Mouse (Mus musculus): Measurements from ENCODE around the gene Nos1ap.

The Nos1ap gene

GRCm38 (mm10) chr1:170466099-170467009, 123.3 kb downstream of the Nos1ap start:
- DNase-seq (ENCODE audit: low spot score in 2 of 2): no peak

GRCm38 (mm10) chr1:170462140-170462539, 127.5 kb downstream of the Nos1ap start:
- no peak for DNase-seq (ENCODE audit: low spot score in 2 of 2)

- no peak for DNase-seq (ENCODE audit: low spot score in 2 of 2)
Measured at GRCm38 (mm10) chr1:170459896-170460602, 129.6 kb downstream of the Nos1ap start.

DNA sequence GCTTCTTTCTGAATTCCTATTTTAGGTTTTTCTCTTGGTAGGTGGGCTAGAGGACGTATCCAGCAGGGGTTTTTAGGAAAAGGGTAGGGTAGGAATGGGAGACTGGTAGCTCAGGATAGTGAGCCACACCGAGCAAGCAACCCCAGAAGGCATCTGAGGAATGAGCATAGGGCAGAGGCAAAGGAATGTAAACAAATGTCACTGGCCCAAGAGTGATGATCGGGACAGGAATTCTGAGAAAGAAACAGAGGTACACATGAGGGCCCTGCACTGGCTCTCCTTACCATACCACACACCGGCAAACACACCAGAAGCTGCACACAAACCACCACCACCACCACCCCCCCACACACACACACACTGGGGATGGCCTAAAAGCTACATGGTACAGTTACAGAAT, 132.0 kb downstream of the Nos1ap start:
- no peak for DNase-seq (ENCODE audit: low spot score in 2 of 2)

- DNase-seq (ENCODE audit: low spot score in 2 of 2): no peak
Measured at GRCm38 (mm10) chr1:170455910-170456700, 133.6 kb downstream of the Nos1ap start.

GRCm38 (mm10) chr1:170455387-170455786, 134.3 kb downstream of the Nos1ap start:
- no peak for DNase-seq (ENCODE audit: low spot score in 2 of 2)

DNA sequence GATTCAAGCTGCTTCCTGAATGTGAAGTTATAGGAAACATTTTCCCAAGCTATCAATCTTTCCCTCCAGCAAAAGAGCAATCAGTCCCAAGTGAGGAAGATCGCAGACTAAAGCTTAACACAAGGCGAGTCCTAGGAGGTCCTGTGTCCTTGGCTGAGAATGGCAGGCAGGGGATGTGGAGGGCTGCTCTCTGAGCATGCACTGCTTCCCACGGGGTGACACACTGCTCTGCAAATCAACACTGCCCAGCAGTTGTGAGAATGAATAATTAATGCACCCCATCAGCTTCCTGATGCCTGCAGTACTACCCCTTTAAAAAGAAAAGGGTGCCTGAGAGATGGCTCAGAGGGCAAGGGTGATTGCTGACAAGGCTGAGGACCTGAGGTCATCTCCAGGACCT, 136.2 kb downstream of the Nos1ap start:
- DNase-seq (ENCODE audit: low spot score in 2 of 2): no peak

- DNase-seq (ENCODE audit: low spot score in 2 of 2): no peak
Measured at GRCm38 (mm10) chr1:170448244-170448643, 141.4 kb downstream of the Nos1ap start.

- DNase-seq (ENCODE audit: low spot score in 2 of 2): no peak
Measured at GRCm38 (mm10) chr1:170445458-170445857, 144.2 kb downstream of the Nos1ap start.

DNA sequence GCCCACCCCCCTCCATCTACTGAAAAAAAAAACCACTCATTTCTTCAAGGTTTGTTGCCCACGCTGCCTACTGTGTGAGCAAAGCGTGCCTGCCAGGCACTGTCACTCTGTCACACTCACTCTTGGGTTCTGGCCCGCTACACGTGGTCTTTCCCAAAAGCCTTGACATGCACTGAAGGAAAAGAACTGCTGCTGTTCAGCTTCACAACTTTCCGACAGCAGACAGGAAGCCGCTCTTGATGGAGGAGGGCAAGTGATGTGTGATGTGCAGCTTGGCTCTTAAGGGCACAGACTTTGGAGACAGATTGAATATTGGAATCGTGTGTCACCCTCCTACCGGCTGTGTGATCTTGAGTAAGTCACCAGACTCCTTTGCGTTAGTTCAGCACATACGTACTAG, 149.3 kb downstream of the Nos1ap start:
- DNase-seq (ENCODE audit: low spot score in 2 of 2): no peak

DNA sequence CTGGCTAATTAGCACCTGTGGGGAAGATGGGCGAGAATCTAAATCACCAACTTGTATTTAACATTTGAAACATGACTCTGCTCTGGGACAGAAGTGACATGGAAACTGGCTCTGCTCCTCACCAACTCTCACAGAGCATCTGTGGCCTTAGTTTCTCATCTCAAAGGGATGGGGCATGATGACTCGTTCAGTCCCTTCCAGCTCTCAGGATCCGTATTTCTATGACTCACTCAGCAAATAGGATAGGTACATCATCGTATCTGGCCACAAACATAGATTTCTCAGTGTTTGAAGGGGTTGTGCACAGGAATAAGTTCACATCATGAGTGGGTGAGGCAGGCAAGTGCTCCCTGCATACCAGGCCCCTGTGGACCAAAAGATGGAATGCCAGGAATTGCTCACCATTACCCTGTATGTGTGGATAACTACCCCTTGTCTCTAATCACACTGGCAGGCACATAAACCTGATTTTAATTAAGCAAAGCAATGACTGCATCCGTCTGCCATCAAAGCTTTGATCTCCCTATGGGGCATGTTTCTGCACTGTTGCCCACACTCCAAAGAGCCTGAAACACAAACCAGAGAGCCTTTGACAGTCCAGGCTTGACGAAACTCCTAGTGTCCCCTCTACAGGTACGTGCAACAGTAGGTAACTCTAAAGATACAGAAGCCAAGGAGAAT, 151.1 kb downstream of the Nos1ap start:
- no peak for DNase-seq (ENCODE audit: low spot score in 2 of 2)

DNA sequence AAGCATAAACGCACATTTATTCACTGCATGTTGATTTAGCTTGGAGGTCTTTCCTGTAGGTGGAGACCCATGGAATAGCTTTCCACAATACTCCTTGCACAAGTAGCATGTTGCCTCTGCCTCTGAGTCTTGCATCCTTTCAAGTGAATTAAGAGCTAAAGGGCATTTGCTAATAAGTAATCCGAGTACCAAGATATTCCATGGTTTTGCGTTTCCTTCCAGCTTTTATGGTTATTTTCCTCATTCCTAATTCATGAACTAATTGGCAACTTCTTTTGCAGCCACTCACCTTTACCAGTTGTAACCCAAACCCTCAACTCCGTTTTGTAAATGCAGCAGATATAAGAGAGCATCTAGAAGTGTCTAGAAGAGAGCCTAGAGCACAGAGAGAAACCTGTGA, 155.5 kb downstream of the Nos1ap start:
- no peak for DNase-seq (ENCODE audit: low spot score in 2 of 2)

DNA sequence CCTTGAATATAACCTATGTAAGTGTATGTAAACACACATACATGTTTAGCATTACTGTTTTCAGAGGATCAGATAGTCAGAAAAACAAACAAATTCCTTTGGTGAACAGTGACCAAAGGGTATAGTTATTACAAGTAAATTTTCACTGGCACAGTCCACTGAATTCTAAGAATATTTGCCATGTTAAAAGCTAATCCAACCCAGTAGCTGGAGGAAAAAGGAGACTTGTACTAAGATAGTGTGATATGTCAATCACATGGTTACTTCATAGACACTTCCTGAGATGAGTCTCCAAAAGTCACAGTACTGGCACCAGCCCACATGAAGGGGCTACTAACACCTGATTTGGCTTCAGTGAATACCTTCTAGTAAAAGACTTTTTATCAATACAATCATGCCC, 156.0 kb downstream of the Nos1ap start:
- no peak for DNase-seq (ENCODE audit: low spot score in 2 of 2)

- DNase-seq (ENCODE audit: low spot score in 2 of 2): no peak
Measured at GRCm38 (mm10) chr1:170432288-170432687, 157.4 kb downstream of the Nos1ap start.

DNA sequence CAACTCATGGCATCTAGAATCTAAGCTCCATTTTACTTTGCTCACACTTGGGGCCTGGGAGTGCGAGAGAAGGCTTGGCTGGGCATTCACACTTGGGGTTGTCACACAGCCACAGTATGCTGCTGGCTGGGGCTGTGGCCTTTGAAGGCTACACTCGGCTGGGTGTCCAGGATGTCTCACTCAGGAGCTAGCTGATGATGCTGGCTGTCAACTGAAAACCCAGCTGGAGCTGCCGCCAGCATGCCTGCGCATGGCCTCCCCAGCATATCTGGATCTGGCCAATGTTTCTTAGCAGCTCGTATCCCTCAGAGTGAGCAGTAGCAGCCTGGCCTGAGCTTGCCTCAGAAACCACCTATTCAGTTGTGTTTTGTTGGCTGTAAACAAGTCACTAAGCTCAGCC, 158.3 kb downstream of the Nos1ap start:
- peak in 1 of 2 experiments; percentile 19 for DNase-seq (ENCODE audit: low spot score in 2 of 2)

- no peak for DNase-seq (ENCODE audit: low spot score in 2 of 2)
Measured at GRCm38 (mm10) chr1:170430660-170431059, 159.0 kb downstream of the Nos1ap start.

- DNase-seq (ENCODE audit: low spot score in 2 of 2): no peak
Measured at GRCm38 (mm10) chr1:170429656-170430055, 160.0 kb downstream of the Nos1ap start.

GRCm38 (mm10) chr1:170428141-170428540, 161.5 kb downstream of the Nos1ap start:
- DNase-seq (ENCODE audit: low spot score in 2 of 2): no peak

DNA sequence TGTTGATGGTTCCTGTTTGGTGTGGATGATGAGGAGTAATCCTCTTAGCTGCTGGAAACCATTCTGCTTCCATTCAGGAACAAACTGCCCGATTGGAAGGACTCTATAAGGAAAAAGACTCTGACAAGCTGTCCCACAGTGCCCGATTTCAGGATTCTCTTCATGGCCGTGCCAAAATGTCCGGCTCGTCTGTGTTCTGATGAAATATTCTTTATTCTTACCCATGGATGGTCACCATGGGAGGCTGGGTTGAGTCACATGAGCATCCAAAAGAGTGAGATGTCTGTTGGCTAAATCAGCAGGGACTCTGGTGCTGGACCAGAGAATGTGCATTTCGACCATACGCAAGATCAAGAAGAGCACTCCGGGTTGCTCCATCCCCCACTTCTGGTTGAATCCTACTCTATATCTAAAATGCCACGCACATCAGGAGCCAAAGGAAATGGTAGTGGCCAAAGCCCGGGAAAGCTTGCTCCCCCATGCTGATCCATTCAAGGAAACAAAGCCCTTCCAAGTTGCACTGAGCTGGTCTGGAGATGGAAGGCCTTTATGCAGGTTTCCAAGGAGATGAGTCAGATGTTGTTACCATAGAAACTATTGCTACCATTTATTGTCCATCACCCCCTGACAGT, 165.3 kb downstream of the Nos1ap start:
- no peak for DNase-seq (ENCODE audit: low spot score in 2 of 2)

DNA sequence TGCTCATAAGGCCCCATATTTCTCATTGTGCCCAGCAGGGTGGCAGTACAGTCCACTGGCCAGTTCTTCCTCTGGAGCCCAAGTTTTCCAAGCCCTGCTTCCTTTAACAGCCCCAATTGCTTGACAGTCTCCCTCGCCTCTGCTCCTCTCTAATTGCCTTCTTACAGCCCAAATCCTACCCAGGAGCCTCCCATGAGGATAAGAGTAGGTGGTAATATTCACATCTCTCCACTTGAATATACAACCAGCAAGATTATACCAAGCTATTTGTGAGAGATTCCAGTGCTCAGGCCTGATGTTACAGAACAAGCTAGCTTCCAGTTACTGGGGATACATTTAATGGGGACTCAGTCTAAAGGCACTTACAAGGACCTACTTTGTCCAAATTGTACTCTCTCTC, 166.6 kb downstream of the Nos1ap start:
- DNase-seq (ENCODE audit: low spot score in 2 of 2): no peak

DNA sequence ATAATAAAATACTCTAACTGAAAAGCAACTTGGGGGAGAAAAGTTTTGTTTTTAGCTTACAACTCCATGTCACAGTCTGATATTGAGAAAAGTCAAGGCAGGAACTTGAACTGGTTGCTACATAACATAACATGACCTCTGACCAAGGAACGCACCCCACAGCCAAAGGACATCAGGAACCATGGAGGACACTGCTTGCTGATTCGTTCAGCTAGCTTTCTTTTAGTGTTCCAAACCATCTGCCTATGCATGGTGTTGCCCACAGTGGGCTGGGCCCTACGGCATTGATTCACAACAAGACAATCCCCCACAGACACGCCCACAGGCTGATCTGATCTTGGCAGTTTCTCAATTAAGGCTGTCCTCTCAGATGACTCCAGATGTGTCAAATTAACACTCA, 167.5 kb downstream of the Nos1ap start:
- no peak for DNase-seq (ENCODE audit: low spot score in 2 of 2)
